Mouse (Mus musculus) thymus, postnatal 25 days (tissue): ENCODE results near the gene Flad1.

Experiments used
- DNase-seq: peaks from one replicate; pipeline ENCODE4 v3.0.0; 2022

The Flad1 gene

GRCm38 (mm10) chr3:89425141-89425525 lies 13.5 kb upstream of the Flad1 start:
- DNase-seq, result no peak

GRCm38 (mm10) chr3:89424416-89425140 lies 12.9 kb upstream of the Flad1 start:
- DNase-seq, result no peak

GRCm38 (mm10) chr3:89422556-89423205 lies 11.0 kb upstream of the Flad1 start:
- DNase-seq, result no peak

GRCm38 (mm10) chr3:89421810-89422473 lies 10.3 kb upstream of the Flad1 start:
- no peak for DNase-seq

GRCm38 (mm10) chr3:89421002-89421774 lies 9.5 kb upstream of the Flad1 start:
- no peak for DNase-seq

GRCm38 (mm10) chr3:89420421-89420820 lies 8.8 kb upstream of the Flad1 start:
- DNase-seq, result no peak

GRCm38 (mm10) chr3:89419981-89420380 lies 8.3 kb upstream of the Flad1 start:
- DNase-seq, result no peak

GRCm38 (mm10) chr3:89419571-89419970 lies 7.9 kb upstream of the Flad1 start:
- DNase-seq, result no peak

GRCm38 (mm10) chr3:89418861-89419250 lies 7.2 kb upstream of the Flad1 start:
- no peak for DNase-seq

- DNase-seq, result peak; percentile 90
Observed at GRCm38 (mm10) chr3:89418170-89418860, 6.6 kb upstream of the Flad1 start, which contains the start of the genes Cks1b and Shc1. Gene Cks1b (minus strand): TSS chr3:89418383. Gene Shc1 (plus strand): TSS chr3:89418443.

- DNase-seq, result no peak
Observed at GRCm38 (mm10) chr3:89417840-89418169, 6.1 kb upstream of the Flad1 start.

GRCm38 (mm10) chr3:89417131-89417530 lies 5.5 kb upstream of the Flad1 start:
- no peak for DNase-seq

- DNase-seq, result no peak
Observed at GRCm38 (mm10) chr3:89416158-89416557, 4.5 kb upstream of the Flad1 start.

GRCm38 (mm10) chr3:89410864-89411263 lies 806 bp downstream of the Flad1 start:
- no peak for DNase-seq

- no peak for DNase-seq
Observed at GRCm38 (mm10) chr3:89409701-89410100, 2.0 kb downstream of the Flad1 start.

- DNase-seq, result no peak
Observed at GRCm38 (mm10) chr3:89408448-89408847, 3.2 kb downstream of the Flad1 start.

- no peak for DNase-seq
Observed at GRCm38 (mm10) chr3:89406887-89407286, 4.8 kb downstream of the Flad1 start.

GRCm38 (mm10) chr3:89402693-89403092 lies 9.0 kb downstream of the Flad1 start, which contains the start of gene Lenep:
Gene Lenep (minus strand): TSS chr3:89402793.
- no peak for DNase-seq

- DNase-seq, result no peak
Observed at GRCm38 (mm10) chr3:89401329-89401728, 10.3 kb downstream of the Flad1 start.

GRCm38 (mm10) chr3:89396654-89397005 lies 15.0 kb downstream of the Flad1 start:
- DNase-seq, result no peak

- peak; percentile 82 for DNase-seq
Observed at GRCm38 (mm10) chr3:89395806-89396653, 15.6 kb downstream of the Flad1 start.

GRCm38 (mm10) chr3:89395419-89395805 lies 16.3 kb downstream of the Flad1 start:
- DNase-seq, result no peak
